Mouse (Mus musculus) cerebellum, postnatal 10 days (tissue): Measurements from ENCODE around the gene Lrp6.

Experiments used
- DNase-seq, 2 experiments: peaks; one replicate each; pipeline ENCODE4 v3.0.0; 2021; ENCODE audit warnings: mixed read lengths in 2 of 2

Lrp6 gene

GRCm38 (mm10) chr6:134489637-134490036, 77.1 kb downstream of the Lrp6 start:
- DNase-seq: no peak

DNA sequence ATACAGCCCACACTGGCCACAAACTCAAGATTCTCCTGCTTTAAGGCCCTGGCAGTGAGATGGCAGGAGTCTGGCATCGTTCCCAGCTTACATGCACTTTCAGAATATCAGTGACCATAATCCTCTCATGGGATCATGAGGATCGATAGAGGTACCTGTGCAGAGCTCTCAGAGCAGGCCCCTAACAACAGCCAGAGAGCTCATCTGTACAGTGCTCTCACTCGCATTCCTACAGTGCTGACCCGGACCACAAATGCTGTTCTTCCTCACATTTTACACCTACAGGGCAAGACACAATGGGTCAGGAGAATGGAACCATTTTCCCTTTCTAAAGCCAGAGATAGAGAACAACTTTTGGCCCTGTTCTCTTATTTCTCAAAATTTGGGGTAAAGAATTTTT, 77.6 kb downstream of the Lrp6 start:
- peak; percentile 16 to 32 for DNase-seq

- DNase-seq: no peak
These were observed 80.4 kb downstream of the Lrp6 start for GRCm38 (mm10) chr6:134486318-134486717.

DNA sequence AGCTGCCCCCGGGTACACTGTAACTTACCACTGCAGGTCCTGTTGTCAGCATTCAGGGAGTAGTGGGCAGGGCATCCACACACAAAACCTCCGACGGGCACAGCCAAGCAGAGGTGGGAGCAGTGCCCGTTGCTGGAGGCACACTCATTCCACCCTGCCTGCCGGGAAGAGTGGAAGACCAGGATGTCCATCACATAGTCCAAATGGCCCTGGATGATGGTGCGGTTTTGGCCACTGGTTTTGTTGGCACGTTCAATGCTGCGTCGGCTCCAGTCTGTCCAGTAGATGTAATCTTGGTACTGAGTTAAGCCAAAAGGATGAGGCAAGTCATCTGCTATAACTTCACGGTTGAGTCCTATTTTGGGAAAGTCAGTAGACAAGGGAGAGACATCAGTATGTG, 87.3 kb downstream of the Lrp6 start:
- no peak for DNase-seq

GRCm38 (mm10) chr6:134473143-134473561, 93.6 kb downstream of the Lrp6 start:
- DNase-seq: no peak

- peak; percentile 60 to 65 for DNase-seq
These were observed 95.9 kb downstream of the Lrp6 start for GRCm38 (mm10) chr6:134470857-134471256.

DNA sequence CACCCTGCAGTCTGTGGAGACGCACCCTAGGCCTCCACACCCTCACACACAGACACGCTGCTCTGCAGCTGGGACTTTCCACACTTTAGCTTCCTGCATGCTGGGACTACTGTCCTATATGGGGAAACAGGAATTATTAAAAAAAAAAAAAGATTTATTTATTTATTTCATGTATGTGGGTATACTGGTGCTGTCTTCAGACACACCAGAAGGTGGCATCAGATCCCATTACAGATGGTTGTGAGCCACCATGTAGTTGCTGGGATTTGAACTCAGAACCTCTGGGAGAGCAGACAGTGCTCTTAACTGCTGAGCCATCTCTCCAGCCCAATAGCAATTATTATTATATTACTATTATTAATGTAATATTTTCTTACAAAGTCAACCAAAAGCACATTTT, 97.5 kb downstream of the Lrp6 start:
- no peak for DNase-seq

DNA sequence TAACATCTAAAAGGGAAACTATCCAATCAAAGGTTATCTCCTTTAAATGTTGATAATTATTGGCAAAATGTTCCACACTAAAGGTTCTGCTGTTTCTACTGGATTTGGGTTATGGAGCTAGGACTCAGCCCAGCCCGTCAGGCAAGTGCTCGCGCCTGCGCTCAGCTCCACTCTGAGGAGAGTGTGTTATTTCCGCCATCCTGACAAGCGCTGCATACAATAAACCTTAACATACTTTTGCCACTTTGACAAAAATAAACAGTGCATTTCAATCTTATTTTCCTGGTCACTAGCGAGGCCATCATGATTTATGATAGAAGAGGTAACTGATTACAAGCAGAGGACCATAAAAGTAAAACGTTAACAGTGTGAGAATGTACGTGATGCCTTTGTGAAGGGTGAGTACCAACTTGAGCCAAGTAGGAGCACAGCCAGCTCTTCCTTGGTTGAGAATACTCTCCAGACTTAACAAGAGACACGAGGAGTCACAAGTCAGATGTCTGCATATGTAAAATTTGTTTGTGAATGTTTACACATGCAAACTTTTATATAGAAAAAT, 100.0 kb downstream of the Lrp6 start:
- no peak for DNase-seq

- DNase-seq: no peak
These were observed 105.6 kb downstream of the Lrp6 start for GRCm38 (mm10) chr6:134461175-134461574.

GRCm38 (mm10) chr6:134458376-134458775, 108.4 kb downstream of the Lrp6 start:
- DNase-seq: no peak

GRCm38 (mm10) chr6:134454093-134454492, 112.7 kb downstream of the Lrp6 start:
- peak; percentile 34 to 44 for DNase-seq

- DNase-seq: no peak
These were observed 116.1 kb downstream of the Lrp6 start for GRCm38 (mm10) chr6:134450661-134451119.

GRCm38 (mm10) chr6:134449958-134450357, 116.8 kb downstream of the Lrp6 start:
- no peak for DNase-seq

DNA sequence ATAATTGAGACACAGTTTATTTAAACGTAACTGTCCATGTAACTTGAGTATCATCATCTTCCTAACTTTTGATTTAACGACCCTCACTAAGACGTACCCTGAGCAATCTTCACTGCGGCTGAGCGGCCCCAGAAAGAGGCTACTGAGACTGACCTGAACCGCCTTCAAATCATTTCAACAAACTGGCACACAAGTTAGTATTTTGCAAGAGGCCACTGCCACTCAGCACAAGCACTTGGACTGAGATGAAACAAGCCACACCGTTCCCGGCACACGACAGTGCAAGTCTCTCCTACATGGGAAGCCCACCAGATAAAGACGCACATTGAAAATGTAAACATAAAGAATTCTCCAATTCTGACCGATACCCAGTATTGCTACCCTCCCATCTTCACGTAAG, 118.3 kb downstream of the Lrp6 start:
- no peak for DNase-seq

- DNase-seq: no peak
These were observed 122.8 kb downstream of the Lrp6 start for GRCm38 (mm10) chr6:134443925-134444324.

DNA sequence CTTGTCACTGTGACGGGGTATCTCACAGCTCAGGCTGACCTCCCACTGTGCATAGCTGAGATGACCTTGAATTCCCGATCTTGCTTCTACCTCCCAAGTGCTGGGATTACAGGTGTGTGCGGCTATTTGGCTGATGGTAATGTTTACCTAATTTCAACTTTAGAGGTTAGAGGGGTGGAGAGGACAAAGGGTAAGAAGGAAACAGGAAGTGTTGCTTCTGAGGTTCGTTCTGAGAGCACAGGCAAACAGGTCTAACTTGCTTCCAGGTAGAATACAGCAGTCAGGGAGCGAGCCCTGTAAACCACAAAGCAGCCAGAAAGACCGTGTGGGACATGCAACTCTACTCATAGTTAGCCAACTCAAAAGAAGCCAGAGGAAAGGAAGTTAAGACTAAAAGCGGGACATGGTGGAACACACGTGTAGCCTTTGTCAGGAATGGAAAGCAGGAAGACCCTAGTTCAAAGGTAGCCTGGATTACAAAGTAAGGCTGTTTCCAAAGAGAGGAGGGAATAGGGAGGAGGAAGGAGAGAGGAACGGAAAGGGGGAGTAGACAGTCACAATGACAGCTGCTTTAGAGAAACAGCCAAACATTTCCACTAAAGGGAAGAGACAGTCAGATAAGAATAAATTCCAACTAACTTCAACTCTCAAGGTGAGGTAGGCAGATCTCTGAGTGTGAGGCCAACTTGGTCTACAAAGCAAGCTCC, 123.4 kb downstream of the Lrp6 start:
- no peak for DNase-seq

DNA sequence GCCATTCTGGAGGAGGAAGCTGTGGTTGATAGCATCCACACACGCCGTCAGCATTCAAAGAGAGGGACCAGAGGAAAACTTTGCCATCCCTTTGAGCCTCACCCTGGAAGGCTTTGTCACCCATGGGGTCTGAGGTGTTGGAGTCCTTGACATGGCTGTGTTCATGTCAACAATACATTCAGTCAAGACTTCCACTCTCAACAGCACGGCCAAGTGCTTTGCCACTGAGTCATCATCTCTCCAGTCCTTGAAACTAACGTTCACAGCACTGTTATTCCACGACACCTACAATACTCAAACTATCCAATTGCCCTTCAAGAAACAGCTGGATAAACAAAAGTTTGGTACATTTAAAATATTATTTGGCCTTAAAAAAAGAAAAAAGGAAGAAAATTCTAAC, 124.5 kb downstream of the Lrp6 start:
- DNase-seq: no peak

DNA sequence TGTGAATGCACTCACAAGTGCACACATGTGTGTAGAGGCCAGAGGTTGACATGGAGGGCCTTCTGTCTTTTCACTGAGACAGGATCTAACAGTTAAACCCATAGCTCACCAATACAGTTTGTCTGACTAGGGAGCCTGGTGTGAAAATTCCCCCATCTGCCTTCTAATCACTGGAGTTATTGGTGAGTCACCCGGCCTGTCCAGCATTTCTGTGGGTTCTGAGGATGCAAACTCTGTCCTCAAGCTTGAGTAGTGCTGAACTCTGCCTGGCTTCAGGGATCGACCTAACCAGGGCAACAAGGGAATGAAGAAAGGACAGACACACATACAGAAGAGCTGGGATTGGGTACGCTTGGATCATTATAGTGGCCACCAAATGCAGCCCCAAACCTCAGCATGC, 125.0 kb downstream of the Lrp6 start:
- no peak for DNase-seq

DNA sequence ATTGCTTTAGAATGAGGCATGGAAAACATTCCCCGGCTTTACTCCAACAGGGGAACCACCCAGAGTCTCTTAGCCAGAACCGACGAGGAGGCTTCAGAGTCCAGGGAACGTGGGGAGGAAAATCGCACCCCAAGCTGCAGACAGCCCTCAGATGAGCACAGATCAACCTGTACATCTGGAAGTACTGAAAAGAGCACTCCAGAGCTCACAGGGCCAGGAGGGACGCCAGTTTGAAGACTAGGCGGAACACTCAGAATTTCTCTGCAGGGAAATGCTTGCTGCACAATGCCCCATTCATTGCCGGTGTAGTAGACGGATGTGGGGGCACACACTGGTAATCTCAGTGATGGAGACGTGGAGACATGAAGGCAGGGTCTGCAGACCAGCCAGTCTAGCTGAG, 126.7 kb downstream of the Lrp6 start:
- DNase-seq: peak in 1 of 2 experiments; percentile 11

DNA sequence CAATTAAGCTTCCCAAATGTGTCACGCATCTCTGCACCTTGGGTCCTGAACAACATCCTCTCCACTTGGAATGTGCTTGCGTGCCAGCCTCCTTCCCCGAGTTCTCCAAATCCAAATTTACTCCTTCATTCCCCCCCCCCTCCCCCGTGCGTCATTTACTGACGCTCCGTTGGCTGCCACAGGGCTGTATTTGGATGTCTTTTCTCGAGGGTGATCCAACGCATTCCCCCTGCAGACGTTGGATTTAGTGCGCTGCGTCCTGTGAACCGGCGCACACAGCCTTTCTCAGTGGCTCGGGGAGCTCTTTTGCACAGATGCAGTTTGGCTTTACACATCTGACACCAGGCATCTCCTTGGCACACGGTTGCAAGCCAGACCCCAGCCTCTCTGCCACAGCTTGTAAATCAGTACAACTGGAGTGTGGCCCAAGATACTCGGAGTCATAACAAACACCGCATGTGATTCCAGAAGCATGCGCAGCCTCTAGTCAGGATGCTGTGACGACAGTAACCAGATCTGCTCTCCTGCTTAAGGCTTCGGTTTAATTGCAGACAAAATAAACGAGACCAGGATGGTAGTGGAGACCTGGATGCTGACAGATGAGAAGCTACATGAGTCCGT, 127.3 kb downstream of the Lrp6 start:
- DNase-seq: peak; percentile 69 to 72

GRCm38 (mm10) chr6:134436955-134437354, 129.8 kb downstream of the Lrp6 start:
- no peak for DNase-seq

GRCm38 (mm10) chr6:134434866-134435390, 131.8 kb downstream of the Lrp6 start:
- DNase-seq: no peak

DNA sequence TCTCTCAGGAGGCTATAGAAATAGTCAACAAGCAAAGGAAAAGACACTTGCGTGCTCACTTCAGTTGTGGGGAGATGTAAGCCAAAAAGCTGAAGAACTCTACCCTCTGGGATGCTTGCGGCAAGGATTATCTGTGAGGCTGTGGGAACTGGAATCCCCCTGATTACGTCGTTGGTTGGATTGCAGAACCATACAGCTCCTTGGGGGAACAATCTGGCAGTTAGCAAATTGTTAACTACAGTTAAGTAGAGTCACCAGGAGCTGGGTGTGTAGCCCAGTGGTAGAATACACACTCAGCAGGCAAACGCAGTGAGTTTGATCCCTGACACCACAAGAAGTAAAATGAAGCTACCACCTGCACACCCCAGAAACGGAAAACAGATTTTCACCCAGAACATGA, 132.7 kb downstream of the Lrp6 start:
- DNase-seq: no peak

GRCm38 (mm10) chr6:134433281-134433680, 133.5 kb downstream of the Lrp6 start:
- DNase-seq: no peak
